Mouse (Mus musculus) liver, embryonic 12.5 days (tissue): Measurements from ENCODE around the gene Mpped1. TPM values are rescaled to one million over a fixed set of nuclear protein-coding genes. Genes with fewer than 3 reads are reported as not detected.

Source experiments
- ATAC-seq: fragments of 200-750 bp; cut with Nextera tagmentation; 2 replicates; pipeline ENCODE4 v1.8.0; 2017; ENCODE audit warnings: moderate number of reproducible peaks, mild to moderate bottlenecking, moderate library complexity
- H3K27ac ChIP-seq: fragments of 300-500 bp; sonication (generic); 2 replicates; pipeline ENCODE4 v1.5.1; 2016; ENCODE audit warnings: mild to moderate bottlenecking
- H3K27me3 ChIP-seq: fragments of 300-500 bp; sonication (generic); replicated peaks from 2 replicates; pipeline ENCODE4 v1.6.1; 2016; ENCODE audit warnings: mild to moderate bottlenecking, moderate library complexity
- H3K36me3 ChIP-seq: fragments of 300-500 bp; sonication (generic); 2 replicates; pipeline ENCODE4 v1.6.1; 2016; ENCODE audit warnings: mild to moderate bottlenecking, moderate library complexity
- H3K4me1 ChIP-seq: fragments of 300-500 bp; sonication (generic); 2 replicates; pipeline ENCODE4 v1.6.1; 2016
- H3K4me2 ChIP-seq: fragments of 300-500 bp; sonication (generic); 2 replicates; pipeline ENCODE4 v1.6.1; 2016; ENCODE audit warnings: mild to moderate bottlenecking, moderate library complexity
- H3K4me3 ChIP-seq: fragments of 300-500 bp; sonication (generic); 2 replicates; pipeline ENCODE4 v1.5.1; 2016; ENCODE audit warnings: mild to moderate bottlenecking, moderate library complexity
- H3K9ac ChIP-seq: fragments of 300-500 bp; sonication (generic); 2 replicates; pipeline ENCODE4 v1.6.1; 2016; ENCODE audit warnings: mild to moderate bottlenecking, moderate library complexity
- H3K9me3 ChIP-seq: fragments of 300-500 bp; sonication (generic); replicated peaks from 2 replicates; pipeline ENCODE4 v1.6.1; 2016; ENCODE audit warnings: mild to moderate bottlenecking, moderate library complexity
- WGBS: fragments of 180-500 bp; shearing (Covaris S2); methylation state at CpG from one replicate; pipeline ENCODE4 v1.1.7; 2016; ENCODE audit not compliant: insufficient replicate concordance; 5-methylcytosine and 5-hydroxymethylcytosine counted together
- polyA plus RNA-seq: library from polyadenylated mRNA; unstranded; fragments of >200 nt; fragmentation: Nextera tagmentation; extraction: Ambion mirVana; gene quantifications from 2 replicates; pipeline ENCODE4 v1.2.1, GENCODE M21; 2016

The Mpped1 gene
- polyA plus RNA-seq, 1 experiment from 2014 or later, result 0.10 TPM

DNA sequence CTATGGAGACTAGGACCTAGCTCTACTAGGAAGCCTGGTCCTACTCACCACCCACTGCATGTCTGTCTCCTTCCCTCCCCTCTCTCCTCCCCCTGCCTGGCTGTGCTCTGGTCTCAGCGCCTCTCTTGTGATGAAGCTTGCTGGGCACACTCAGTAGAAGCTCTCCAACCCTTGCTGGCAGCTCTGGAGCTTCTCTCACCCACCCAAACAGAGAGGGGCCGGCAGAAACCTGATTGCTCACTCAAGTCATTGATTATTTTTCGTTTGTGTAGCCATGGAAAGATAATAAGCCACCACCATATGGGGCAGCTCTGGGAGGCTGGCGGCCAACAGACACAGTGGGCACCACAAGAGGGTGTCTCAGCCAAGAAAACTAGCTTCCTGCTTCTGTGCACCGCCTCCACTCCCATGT lies 74.1 kb downstream of the Mpped1 start:
- Histone ChIP-seq H3K4me3 (no peak overlapping the region), H3K4me2 (no peak overlapping the region), H3K9me3 (no peaks in the 10 kb centered on the region), H3K9ac (no peak overlapping the region), H3K27ac (no peak overlapping the region), H3K4me1 (no peaks in the 10 kb centered on the region), H3K27me3 (no peaks in the 10 kb centered on the region), H3K36me3 (no peaks in the 10 kb centered on the region)
- no peak for ATAC-seq
- 53% methylated on average over 5 of the region's 5 CpGs for WGBS

DNA sequence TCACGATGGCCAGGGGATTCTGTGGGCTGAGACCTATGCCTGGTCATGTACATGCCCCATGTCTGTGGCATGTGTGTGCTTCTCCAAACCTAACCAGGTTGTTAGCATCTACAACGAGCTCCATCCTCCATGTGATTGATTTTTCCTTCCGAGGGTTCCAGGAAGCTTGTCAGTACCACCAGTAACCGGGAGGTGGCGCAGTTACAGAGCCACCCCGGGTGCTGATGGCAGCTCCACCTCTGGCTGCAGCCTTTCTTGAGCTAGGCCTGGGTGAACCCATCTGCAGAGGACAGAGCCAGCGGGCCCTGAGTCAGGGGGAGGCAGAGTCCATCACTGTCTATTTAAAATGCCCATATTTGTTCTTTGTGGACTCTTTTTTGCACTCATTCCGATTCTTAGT lies 77.9 kb downstream of the Mpped1 start:
- H3K36me3 ChIP-seq, result no peaks in the 10 kb centered on the region
- ATAC-seq, result no peak
- H3K27me3 ChIP-seq, result no peaks in the 10 kb centered on the region
- no peak overlapping the region for H3K27ac ChIP-seq
- no peak overlapping the region for H3K9ac ChIP-seq
- no peak overlapping the region for H3K4me2 ChIP-seq
- H3K4me3 ChIP-seq, result no peak overlapping the region
- H3K4me1 ChIP-seq, result no peaks in the 10 kb centered on the region
- 17% methylated on average over 8 of the region's 8 CpGs for WGBS
- H3K9me3 ChIP-seq, result no peaks in the 10 kb centered on the region

DNA sequence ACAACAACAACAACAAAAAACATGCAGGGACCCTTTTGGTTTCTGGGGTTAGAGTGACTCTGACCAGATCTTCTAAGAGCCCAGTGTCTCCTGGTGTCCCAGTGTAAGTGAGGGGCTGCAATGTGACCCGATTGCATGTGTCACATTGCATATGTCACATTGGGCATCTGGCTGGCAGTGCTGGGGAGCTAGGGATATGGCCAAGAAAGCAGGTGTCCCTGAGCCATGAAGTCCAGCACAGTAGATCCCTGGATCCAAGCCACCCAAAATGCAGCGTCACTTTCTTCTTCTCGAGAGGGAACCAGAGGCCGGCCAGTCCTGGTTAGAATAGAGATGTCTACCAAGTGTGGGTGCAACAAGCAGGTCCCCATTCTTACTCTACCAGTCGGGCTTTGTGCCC lies 86.4 kb downstream of the Mpped1 start:
- no peak for ATAC-seq
- 61% methylated on average over 5 of the region's 5 CpGs for WGBS

DNA sequence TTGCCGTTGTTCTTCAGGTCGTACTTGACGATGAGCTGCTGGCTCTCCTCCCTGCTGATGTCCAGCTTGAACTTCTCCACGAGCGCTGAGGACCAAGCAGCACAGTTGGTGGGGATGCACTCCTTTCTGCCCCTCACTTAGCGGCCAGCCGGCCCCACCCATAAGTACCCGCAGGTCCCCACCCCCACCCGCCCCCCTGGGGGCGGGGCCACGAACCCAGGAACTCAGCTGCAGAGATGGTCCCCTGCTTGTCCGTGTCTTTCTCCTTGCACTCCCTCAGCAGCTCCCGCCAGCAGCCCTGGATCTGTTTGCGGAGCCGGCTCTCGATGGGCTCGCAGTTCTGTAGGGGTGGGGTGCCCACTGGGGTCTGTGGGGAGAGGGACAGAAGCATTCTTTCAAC lies 91.7 kb downstream of the Mpped1 start:
- Histone ChIP-seq H3K27me3 (peaks cover 12% of the 10 kb centered on the region; the same call in 1 of the 2 replicates), H3K4me2 (no peak overlapping the region), H3K4me3 (no peak overlapping the region), H3K9ac (no peak overlapping the region), H3K4me1 (0 out of 2 replicates have a peak, but pooled peaks cover 3% of the 10 kb centered on the region), H3K27ac (no peak overlapping the region), H3K9me3 (no peaks in the 10 kb centered on the region), H3K36me3 (no peaks in the 10 kb centered on the region)
- WGBS, result 7% methylated on average over 17 of the region's 17 CpGs
- no peak for ATAC-seq

More for the DNA sequence above, 86.4 kb downstream of the Mpped1 start:
- Histone ChIP-seq H3K4me1 (no peaks in the 10 kb centered on the region), H3K27me3 (peaks cover 8% of the 10 kb centered on the region; the same call in 1 of the 2 replicates), H3K4me3 (no peak overlapping the region), H3K4me2 (no peak overlapping the region), H3K36me3 (no peaks in the 10 kb centered on the region), H3K27ac (no peak overlapping the region), H3K9ac (no peak overlapping the region), H3K9me3 (no peaks in the 10 kb centered on the region)

DNA sequence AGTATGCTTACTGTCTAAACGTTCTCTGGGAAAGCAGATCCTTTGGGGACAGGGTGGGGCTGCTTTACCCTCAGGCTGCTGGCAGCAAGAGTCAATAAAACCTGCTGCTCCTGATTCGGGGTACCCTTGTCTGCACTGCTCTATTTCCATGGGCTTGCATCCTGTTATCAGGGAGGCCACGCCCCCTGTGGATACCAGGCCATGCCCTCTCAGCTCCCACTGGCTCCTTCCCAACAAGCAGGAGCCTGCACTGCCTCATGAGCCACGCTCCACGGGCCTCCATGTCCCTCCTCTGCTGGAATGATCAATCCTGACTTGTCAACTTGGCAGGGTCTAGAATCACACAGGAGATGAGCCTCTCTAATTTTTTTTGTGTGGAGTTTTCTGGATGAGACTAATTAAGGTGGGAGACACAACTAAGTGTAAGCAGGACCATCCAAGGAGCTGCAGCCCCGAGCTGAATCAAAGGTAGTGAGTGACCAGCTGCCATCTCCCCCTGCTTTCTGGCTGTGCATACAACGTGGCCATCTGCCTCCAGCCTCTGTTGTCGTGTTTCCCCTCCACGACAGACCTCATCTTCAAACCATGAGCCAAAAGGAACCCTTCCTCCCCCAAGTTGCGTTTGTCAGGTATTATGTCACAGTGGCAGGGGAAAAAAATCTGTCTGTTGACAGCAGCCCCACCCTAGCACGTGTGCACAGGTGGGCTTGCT lies 98.0 kb downstream of the Mpped1 start:
- no peak overlapping the region for H3K27ac ChIP-seq
- H3K9ac ChIP-seq, result no peak overlapping the region
- H3K4me1 ChIP-seq, result no peaks in the 10 kb centered on the region
- H3K4me3 ChIP-seq, result no peak overlapping the region
- no peaks in the 10 kb centered on the region for H3K36me3 ChIP-seq
- no peaks in the 10 kb centered on the region for H3K27me3 ChIP-seq
- ATAC-seq, result no peak
- H3K9me3 ChIP-seq, result no peaks in the 10 kb centered on the region
- H3K4me2 ChIP-seq, result no peak overlapping the region
- WGBS, result 44% methylated on average over 11 of the region's 11 CpGs

DNA sequence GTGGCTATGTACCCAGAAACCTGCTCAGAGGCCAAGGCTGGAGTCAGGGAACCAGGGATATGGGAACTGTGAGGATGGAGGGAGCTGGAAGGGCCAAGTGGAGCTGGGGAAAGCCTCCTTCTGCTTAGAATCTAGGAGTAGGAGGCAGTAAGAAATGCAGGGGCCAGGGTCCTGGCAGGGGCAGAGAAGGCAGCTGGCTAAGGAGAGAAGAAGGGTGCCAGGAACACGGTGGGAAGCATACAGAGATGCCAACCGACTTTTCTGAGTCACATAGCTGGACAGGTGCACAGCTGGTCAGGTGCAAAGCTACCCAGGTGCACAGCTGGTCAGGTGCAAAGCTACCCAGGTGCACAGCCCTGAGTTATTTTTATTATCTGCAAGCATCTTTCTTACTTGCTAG lies 98.6 kb downstream of the Mpped1 start:
- H3K4me2 ChIP-seq, result no peak overlapping the region
- no peaks in the 10 kb centered on the region for H3K36me3 ChIP-seq
- no peak overlapping the region for H3K4me3 ChIP-seq
- H3K27me3 ChIP-seq, result no peaks in the 10 kb centered on the region
- H3K4me1 ChIP-seq, result no peaks in the 10 kb centered on the region
- H3K9me3 ChIP-seq, result no peaks in the 10 kb centered on the region
- ATAC-seq, result no peak
- WGBS, result 61% methylated on average over 2 of the region's 2 CpGs
- no peak overlapping the region for H3K9ac ChIP-seq
- no peak overlapping the region for H3K27ac ChIP-seq

DNA sequence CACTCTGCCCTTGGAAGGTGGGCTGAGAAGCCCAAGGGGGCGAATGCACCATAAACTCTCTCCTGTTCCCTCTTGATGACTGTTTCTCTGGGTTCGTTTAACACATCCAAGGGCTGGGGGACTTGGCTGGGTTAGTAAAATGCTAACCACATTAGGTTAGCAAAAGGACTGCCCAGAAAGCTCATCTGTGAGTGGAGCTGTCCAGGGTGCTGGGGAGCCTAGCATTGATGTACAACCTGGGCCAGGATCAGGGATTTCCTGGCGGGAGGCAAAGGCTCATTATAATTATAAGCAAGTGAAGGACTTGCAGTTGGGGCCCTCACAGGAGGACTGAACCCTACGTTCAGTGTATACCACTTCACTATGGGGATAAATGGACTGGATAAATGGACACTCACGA lies 100.6 kb downstream of the Mpped1 start:
- H3K36me3 ChIP-seq, result no peaks in the 10 kb centered on the region
- 22% methylated on average over 5 of the region's 5 CpGs for WGBS
- no peaks in the 10 kb centered on the region for H3K4me1 ChIP-seq
- ATAC-seq, result no peak
- no peaks in the 10 kb centered on the region for H3K9me3 ChIP-seq
- H3K27me3 ChIP-seq, result no peaks in the 10 kb centered on the region
- H3K9ac ChIP-seq, result no peak overlapping the region
- H3K4me2 ChIP-seq, result no peak overlapping the region
- no peak overlapping the region for H3K27ac ChIP-seq
- H3K4me3 ChIP-seq, result no peak overlapping the region

DNA sequence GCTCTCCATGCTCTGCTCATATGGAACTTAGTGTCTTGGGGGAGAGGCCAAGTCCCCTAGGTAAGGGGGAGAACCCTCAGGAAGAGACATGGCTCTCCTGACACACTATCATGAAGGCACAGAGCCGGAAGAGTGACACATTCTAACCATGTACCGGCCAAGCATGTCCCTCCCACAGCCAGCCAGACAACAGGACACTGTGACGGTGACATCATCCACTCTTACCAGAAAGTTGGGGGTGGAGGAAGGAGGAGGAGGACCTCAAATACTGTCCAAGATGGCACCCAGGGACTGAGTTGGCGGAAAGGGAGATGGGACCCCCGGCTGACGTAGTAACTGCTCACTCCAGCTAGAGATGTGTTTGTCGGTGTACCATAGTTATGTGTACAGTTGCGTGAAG lies 104.6 kb downstream of the Mpped1 start:
- H3K9me3 ChIP-seq, result no peaks in the 10 kb centered on the region
- 76% methylated on average over 8 of the region's 8 CpGs for WGBS
- ATAC-seq, result no peak
- no peaks in the 10 kb centered on the region for H3K4me1 ChIP-seq
- H3K36me3 ChIP-seq, result no peaks in the 10 kb centered on the region
- no peak overlapping the region for H3K9ac ChIP-seq
- H3K27ac ChIP-seq, result no peak overlapping the region
- no peaks in the 10 kb centered on the region for H3K27me3 ChIP-seq
- H3K4me2 ChIP-seq, result no peak overlapping the region
- no peak overlapping the region for H3K4me3 ChIP-seq

DNA sequence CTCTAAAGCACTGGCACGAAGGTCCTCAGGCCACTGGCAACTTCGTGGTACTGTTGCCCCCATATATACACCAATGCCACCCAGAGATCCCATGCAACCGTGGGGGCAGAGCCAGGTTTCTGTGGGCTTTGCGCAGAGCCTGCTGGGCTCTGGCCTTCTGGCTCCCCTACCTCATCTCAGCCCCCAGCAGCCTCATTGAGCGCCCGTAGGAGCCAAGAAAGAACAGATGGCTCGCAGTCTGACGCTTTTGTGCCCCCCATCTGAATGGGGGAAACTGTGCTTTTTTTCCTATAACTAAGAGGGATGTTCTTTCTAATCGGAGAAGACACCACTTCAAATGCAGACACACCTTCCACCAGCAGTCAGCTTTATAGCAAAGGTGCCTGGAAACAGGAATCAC lies 105.0 kb downstream of the Mpped1 start:
- Histone ChIP-seq H3K4me3 (no peak overlapping the region), H3K27ac (no peak overlapping the region), H3K36me3 (no peaks in the 10 kb centered on the region), H3K4me2 (no peak overlapping the region), H3K27me3 (no peaks in the 10 kb centered on the region), H3K9ac (no peak overlapping the region), H3K4me1 (no peaks in the 10 kb centered on the region), H3K9me3 (no peaks in the 10 kb centered on the region)
- ATAC-seq, result no peak
- WGBS, result 79% methylated on average over 9 of the region's 9 CpGs

DNA sequence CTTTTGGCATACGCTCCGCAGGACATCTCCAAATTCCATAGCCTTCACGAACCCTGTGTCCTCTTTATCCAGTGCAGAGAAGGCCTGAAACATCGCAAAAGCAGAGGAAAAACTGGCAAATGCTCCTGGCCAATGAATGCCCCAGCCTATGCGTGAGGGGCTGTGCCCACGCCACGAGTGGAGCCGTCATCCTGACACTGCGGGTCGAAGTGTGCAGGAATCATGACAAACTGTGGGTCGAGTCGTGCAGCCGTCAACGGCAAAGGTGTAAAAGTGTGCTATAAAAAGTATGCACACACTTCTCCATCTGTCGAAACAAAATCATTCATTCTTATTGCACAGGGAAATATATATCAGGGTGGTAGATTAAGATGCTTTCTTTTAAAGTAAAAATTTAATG lies 113.6 kb downstream of the Mpped1 start:
- Histone ChIP-seq H3K27me3 (no peaks in the 10 kb centered on the region), H3K9me3 (no peaks in the 10 kb centered on the region), H3K9ac (no peak overlapping the region), H3K4me3 (no peak overlapping the region), H3K4me2 (no peak overlapping the region), H3K36me3 (no peaks in the 10 kb centered on the region), H3K4me1 (no peaks in the 10 kb centered on the region), H3K27ac (no peak overlapping the region)
- ATAC-seq, result no peak
- 73% methylated on average over 15 of the region's 15 CpGs for WGBS

DNA sequence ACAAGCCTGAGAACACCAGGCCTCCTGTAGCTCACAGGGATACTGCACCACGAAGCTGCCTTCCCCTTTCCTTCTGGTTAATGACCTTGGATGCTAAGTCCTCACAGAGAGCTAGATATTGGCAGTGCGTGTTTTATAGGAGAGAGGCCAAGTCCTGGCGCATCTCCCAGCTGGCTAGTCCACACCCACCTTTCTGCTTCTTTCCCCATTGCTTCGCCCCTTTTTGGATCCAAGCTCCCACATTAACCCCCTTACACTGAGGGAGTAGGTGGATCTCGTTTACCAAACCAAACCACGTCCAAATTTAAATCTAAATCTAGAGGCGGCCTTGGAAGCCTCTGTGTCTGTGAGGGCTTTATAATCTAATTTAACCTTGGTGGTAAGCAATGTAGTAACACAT lies 115.0 kb downstream of the Mpped1 start:
- WGBS, result 61% methylated on average over 7 of the region's 7 CpGs
- Histone ChIP-seq H3K4me1 (no peaks in the 10 kb centered on the region), H3K9me3 (no peaks in the 10 kb centered on the region), H3K4me3 (no peak overlapping the region), H3K9ac (no peak overlapping the region), H3K27me3 (no peaks in the 10 kb centered on the region), H3K4me2 (no peak overlapping the region), H3K36me3 (no peaks in the 10 kb centered on the region), H3K27ac (no peak overlapping the region)
- ATAC-seq, result no peak

DNA sequence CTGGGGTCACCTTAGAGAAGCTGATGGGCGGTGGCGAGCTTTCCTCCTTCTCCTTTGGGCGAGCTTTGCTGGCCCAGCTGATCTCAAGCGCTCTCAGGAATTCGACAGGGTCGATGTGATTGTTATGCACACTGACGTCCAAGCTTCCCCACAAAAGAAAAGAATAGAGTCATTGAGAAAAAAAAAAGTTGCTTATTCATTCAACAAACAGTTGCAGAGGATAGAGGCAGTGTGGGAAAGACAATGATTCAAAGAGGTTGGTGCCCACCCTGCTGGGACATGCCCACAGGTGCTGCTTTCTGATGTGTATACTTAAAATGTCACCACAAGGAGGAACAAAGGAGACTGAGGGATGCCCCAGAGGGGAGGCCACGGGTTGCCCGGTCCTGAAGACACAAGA lies 116.7 kb downstream of the Mpped1 start:
- Histone ChIP-seq H3K9ac (no peak overlapping the region), H3K27ac (no peak overlapping the region), H3K36me3 (no peaks in the 10 kb centered on the region), H3K4me2 (no peak overlapping the region), H3K4me1 (no peaks in the 10 kb centered on the region), H3K9me3 (no peaks in the 10 kb centered on the region), H3K27me3 (no peaks in the 10 kb centered on the region), H3K4me3 (no peak overlapping the region)
- 28% methylated on average over 9 of the region's 9 CpGs for WGBS
- no peak for ATAC-seq

DNA sequence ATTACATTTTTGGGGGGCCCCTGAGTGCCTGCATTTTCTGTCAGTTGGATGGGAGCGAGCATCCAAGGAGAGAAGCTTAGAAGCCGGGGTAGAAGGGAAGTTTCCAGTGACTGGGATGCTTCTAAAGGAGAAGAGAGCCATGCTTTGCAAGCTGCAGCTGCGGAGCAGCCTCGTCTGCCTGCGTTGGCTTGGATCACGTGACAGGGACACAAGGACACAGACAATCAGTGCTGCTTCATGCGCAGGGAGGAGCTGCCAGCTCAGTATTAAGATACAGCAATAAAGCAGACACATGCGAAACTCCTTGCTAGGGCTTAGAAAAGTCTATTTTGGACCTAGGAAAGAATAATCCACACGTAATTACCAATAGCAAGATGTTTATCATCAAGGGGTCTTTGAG lies 118.0 kb downstream of the Mpped1 start:
- H3K27ac ChIP-seq, result no peak overlapping the region
- no peak overlapping the region for H3K4me2 ChIP-seq
- no peaks in the 10 kb centered on the region for H3K4me1 ChIP-seq
- no peak overlapping the region for H3K9ac ChIP-seq
- WGBS, result 56% methylated on average over 9 of the region's 9 CpGs
- H3K36me3 ChIP-seq, result no peaks in the 10 kb centered on the region
- ATAC-seq, result no peak
- no peak overlapping the region for H3K4me3 ChIP-seq
- H3K9me3 ChIP-seq, result no peaks in the 10 kb centered on the region
- H3K27me3 ChIP-seq, result no peaks in the 10 kb centered on the region
